Mouse (Mus musculus): Measurements from ENCODE around the gene Osbpl5. TPM values are rescaled to one million over a fixed set of nuclear protein-coding genes. Genes with fewer than 3 reads are reported as not detected.

The Osbpl5 gene
- 4.7 and 4.8 TPM in 2 replicates for polyA plus RNA-seq (2016; fragmentation: Nextera tagmentation; extraction: Ambion mirVana)

- WGBS (ENCODE audit: insufficient replicate concordance) = 14% methylated on average over 22 of the region's 22 CpGs
- Histone ChIP-seq H3K27me3 (replicated peaks) (peaks cover 67% of the 10 kb centered on the region), H3K27ac (no peak within 1 kb of the TSS), H3K4me2 (peak within 1 kb of the TSS; percentile 58), H3K4me1 (peaks cover 23% of the 10 kb centered on the region), H3K4me3 (peak within 1 kb of the TSS; percentile 32), H3K9ac (no peak within 1 kb of the TSS), H3K36me3 (no peaks in the 10 kb centered on the region), H3K9me3 (replicated peaks) (no peaks in the 10 kb centered on the region)
- no peak for ATAC-seq
These were observed at the start of gene Osbpl5 for GRCm38 (mm10) chr7:143756125-143757026. Gene Osbpl5, minus strand, starts transcription at chr7:143756985.

- H3K4me1 ChIP-seq = no peaks in the 10 kb centered on the region
- H3K9me3 ChIP-seq (replicated peaks) = no peaks in the 10 kb centered on the region
- no peak overlapping the region for H3K9ac ChIP-seq
- no peaks in the 10 kb centered on the region for H3K27me3 ChIP-seq (replicated peaks)
- H3K4me3 ChIP-seq = no peak overlapping the region
- WGBS (ENCODE audit: insufficient replicate concordance) = 62% methylated on average over 5 of the region's 5 CpGs
- H3K4me2 ChIP-seq = no peak overlapping the region
- H3K36me3 ChIP-seq = peaks cover 98% of the 10 kb centered on the region
- ATAC-seq = no peak
- H3K27ac ChIP-seq = no peak overlapping the region
These were observed 48.4 kb upstream of the Osbpl5 start for GRCm38 (mm10) chr7:143805199-143805624.

- no peaks in the 10 kb centered on the region for H3K9me3 ChIP-seq (replicated peaks)
- H3K27ac ChIP-seq = no peak overlapping the region
- ATAC-seq = no peak
- 80% methylated on average over 8 of the region's 8 CpGs for WGBS (ENCODE audit: insufficient replicate concordance)
- H3K36me3 ChIP-seq = peaks cover 95% of the 10 kb centered on the region
- no peak overlapping the region for H3K4me3 ChIP-seq
- H3K4me1 ChIP-seq = no peaks in the 10 kb centered on the region
- H3K9ac ChIP-seq = no peak overlapping the region
- no peaks in the 10 kb centered on the region for H3K27me3 ChIP-seq (replicated peaks)
- no peak overlapping the region for H3K4me2 ChIP-seq
These were observed 44.6 kb upstream of the Osbpl5 start for GRCm38 (mm10) chr7:143801195-143802065.

- H3K9ac ChIP-seq = no peak overlapping the region
- H3K27me3 ChIP-seq (replicated peaks) = no peaks in the 10 kb centered on the region
- peaks cover 95% of the 10 kb centered on the region for H3K36me3 ChIP-seq
- no peaks in the 10 kb centered on the region for H3K9me3 ChIP-seq (replicated peaks)
- ATAC-seq = no peak
- H3K4me2 ChIP-seq = no peak overlapping the region
- 76% methylated on average over 1 of the region's 1 CpGs for WGBS (ENCODE audit: insufficient replicate concordance)
- no peak overlapping the region for H3K27ac ChIP-seq
- no peaks in the 10 kb centered on the region for H3K4me1 ChIP-seq
- no peak overlapping the region for H3K4me3 ChIP-seq
These were observed 44.0 kb upstream of the Osbpl5 start for GRCm38 (mm10) chr7:143800770-143801169.

- H3K4me2 ChIP-seq = no peak overlapping the region
- H3K27ac ChIP-seq = no peak overlapping the region
- H3K27me3 ChIP-seq (replicated peaks) = no peaks in the 10 kb centered on the region
- WGBS (ENCODE audit: insufficient replicate concordance) = 54% methylated on average over 4 of the region's 4 CpGs
- peaks cover 87% of the 10 kb centered on the region for H3K36me3 ChIP-seq
- ATAC-seq = no peak
- H3K4me3 ChIP-seq = no peak overlapping the region
- H3K4me1 ChIP-seq = no peaks in the 10 kb centered on the region
- no peaks in the 10 kb centered on the region for H3K9me3 ChIP-seq (replicated peaks)
- no peak overlapping the region for H3K9ac ChIP-seq
These were observed 42.0 kb upstream of the Osbpl5 start for GRCm38 (mm10) chr7:143798783-143799182.

GRCm38 (mm10) chr7:143793121-143793520 is 36.3 kb upstream of the Osbpl5 start:
- ATAC-seq = no peak
- H3K9me3 ChIP-seq (replicated peaks) = no peaks in the 10 kb centered on the region
- no peak overlapping the region for H3K4me3 ChIP-seq
- H3K27ac ChIP-seq = no peak overlapping the region
- no peak overlapping the region for H3K4me2 ChIP-seq
- H3K4me1 ChIP-seq = no peaks in the 10 kb centered on the region
- no peak overlapping the region for H3K9ac ChIP-seq
- WGBS (ENCODE audit: insufficient replicate concordance) = 46% methylated on average over 4 of the region's 4 CpGs
- no peaks in the 10 kb centered on the region for H3K27me3 ChIP-seq (replicated peaks)
- H3K36me3 ChIP-seq = peaks cover 30% of the 10 kb centered on the region

GRCm38 (mm10) chr7:143792336-143792985 is 35.7 kb upstream of the Osbpl5 start:
- H3K27me3 ChIP-seq (replicated peaks) = no peaks in the 10 kb centered on the region
- peaks cover 24% of the 10 kb centered on the region for H3K36me3 ChIP-seq
- H3K9ac ChIP-seq = no peak overlapping the region
- H3K4me1 ChIP-seq = no peaks in the 10 kb centered on the region
- 57% methylated on average over 6 of the region's 6 CpGs for WGBS (ENCODE audit: insufficient replicate concordance)
- H3K27ac ChIP-seq = no peak overlapping the region
- 0 out of 2 replicates have a peak, but pooled peaks have one; percentile 10 for ATAC-seq
- H3K4me2 ChIP-seq = no peak overlapping the region
- H3K4me3 ChIP-seq = no peak overlapping the region
- no peaks in the 10 kb centered on the region for H3K9me3 ChIP-seq (replicated peaks)

- peaks cover 12% of the 10 kb centered on the region; the same call in 1 of the 2 replicates for H3K4me1 ChIP-seq
- peak within 1 kb of the TSS; percentile 39; the same call in 1 of the 2 replicates for H3K27ac ChIP-seq
- peak within 1 kb of the TSS; percentile 52 for H3K4me2 ChIP-seq
- H3K9ac ChIP-seq = no peak within 1 kb of the TSS; the same call in 1 of the 2 replicates
- peaks cover 44% of the 10 kb centered on the region for H3K27me3 ChIP-seq (replicated peaks)
- H3K4me3 ChIP-seq = peak within 1 kb of the TSS; percentile 26
- H3K9me3 ChIP-seq (replicated peaks) = no peaks in the 10 kb centered on the region
- ATAC-seq = peak; percentile 48
- H3K36me3 ChIP-seq = no peaks in the 10 kb centered on the region
- 5% methylated on average over 21 of the region's 21 CpGs for WGBS (ENCODE audit: insufficient replicate concordance)
These were observed 27.4 kb upstream of the Osbpl5 start, which contains the start of gene Mrgpre for GRCm38 (mm10) chr7:143783996-143784829. Gene Mrgpre, minus strand, starts transcription at chr7:143784500.

- H3K36me3 ChIP-seq = no peaks in the 10 kb centered on the region
- 31% methylated on average over 6 of the region's 6 CpGs for WGBS (ENCODE audit: insufficient replicate concordance)
- peaks cover 44% of the 10 kb centered on the region for H3K27me3 ChIP-seq (replicated peaks)
- peak overlapping the region; percentile 39; the same call in 1 of the 2 replicates for H3K27ac ChIP-seq
- peak overlapping the region; percentile 52 for H3K4me2 ChIP-seq
- H3K4me3 ChIP-seq = peak overlapping the region; percentile 26
- H3K9ac ChIP-seq = no peak overlapping the region; the same call in 1 of the 2 replicates
- peak; percentile 47 for ATAC-seq
- H3K4me1 ChIP-seq = peaks cover 12% of the 10 kb centered on the region; the same call in 1 of the 2 replicates
- no peaks in the 10 kb centered on the region for H3K9me3 ChIP-seq (replicated peaks)
These were observed 26.7 kb upstream of the Osbpl5 start for GRCm38 (mm10) chr7:143783378-143783995.

- Histone ChIP-seq H3K9ac (no peak overlapping the region), H3K36me3 (no peaks in the 10 kb centered on the region), H3K9me3 (replicated peaks) (no peaks in the 10 kb centered on the region), H3K4me2 (no peak overlapping the region), H3K4me3 (no peak overlapping the region), H3K27me3 (replicated peaks) (peaks cover 16% of the 10 kb centered on the region; the same call in 1 of the 2 replicates), H3K4me1 (no peaks in the 10 kb centered on the region), H3K27ac (no peak overlapping the region)
- no peak for ATAC-seq
- WGBS (ENCODE audit: insufficient replicate concordance) = 26% methylated on average over 2 of the region's 2 CpGs
These were observed 20.6 kb upstream of the Osbpl5 start for GRCm38 (mm10) chr7:143777375-143777774.

Data from liver, embryonic 12.5 days (tissue).